Mouse (Mus musculus) T-cell, adult 66 days (primary cell): Measurements from ENCODE around the gene Gzmf. TPM values are rescaled to one million over a fixed set of nuclear protein-coding genes. Genes with fewer than 3 reads are reported as not detected.

Source experiments
- total RNA-seq, 2 experiments: library from RNA; stranded (reverse); gene quantifications; 3 replicates in 1 of 2; 4 replicates in 1 of 2; pipeline ENCODE4 v1.2.4; 2023

Gene Gzmf
- not detected for total RNA-seq

GRCm38 (mm10) chr14:56211317-56211716 is at the start of gene Gzmf:
Gzmf (minus strand) TSS chr14:56211417.

GRCm38 (mm10) chr14:56234556-56234955 is 23.3 kb upstream of the Gzmf start, which contains the start of gene Gzmc:
Gzmc (minus strand) TSS chr14:56234656.

GRCm38 (mm10) chr14:56174499-56174898 is 36.7 kb downstream of the Gzmf start, which contains the start of gene Gzmn:
Gzmn (minus strand) TSS chr14:56174599.

GRCm38 (mm10) chr14:56159479-56159878 is 51.7 kb downstream of the Gzmf start, which contains the start of gene Gzmg:
Gzmg (minus strand) TSS chr14:56159579.

Other genes starting within 250 kb of the Gzmf start
- gene Mcpt1, start 193.4 kb downstream of the Gzmf start, total RNA-seq: not detected
- not detected for gene Mcpt9, start 180.9 kb downstream of the Gzmf start, total RNA-seq
- not detected for gene Mcpt2, start 169.4 kb downstream of the Gzmf start, total RNA-seq
- 1 to 10 TPM in 1 of 2 experiments, under 1 TPM in 1; 0.71 to 2.5 TPM for gene Mcpt4, start 149.1 kb downstream of the Gzmf start, total RNA-seq
- 1 to 10 TPM in 1 of 2 experiments, not detected in 1; 2.7 TPM for gene Mcpt8, start 126.1 kb downstream of the Gzmf start, total RNA-seq
- not detected for gene Ctsg, start 108.8 kb downstream of the Gzmf start, total RNA-seq
- gene Gzme, start 90.8 kb downstream of the Gzmf start, total RNA-seq: not detected
- not detected for gene Gzmd, start 78.8 kb downstream of the Gzmf start, total RNA-seq
- not detected for gene Gzmg, start 51.8 kb downstream of the Gzmf start, total RNA-seq
- not detected for gene Gzmn, start 36.8 kb downstream of the Gzmf start, total RNA-seq
- under 1 TPM in 1 of 2 experiments, not detected in 1; 0.87 TPM for gene Gzmc, start 23.2 kb upstream of the Gzmf start, total RNA-seq
- gene Gzmb, start 50.8 kb upstream of the Gzmf start, total RNA-seq: 1 to 10 TPM; 2.9 to 5.8 TPM
- gene Atp12a, start 153.7 kb upstream of the Gzmf start, total RNA-seq: not detected
- gene Rnf17, start 191.2 kb upstream of the Gzmf start, total RNA-seq: under 1 TPM; 0.17 to 0.53 TPM